Mouse (Mus musculus) adrenal gland (tissue): Measurements from ENCODE around the gene Gm30083.

Experiments used
- intact Hi-C: fragments of 180-260 bp; cut with DNase I; formaldehyde crosslinking; loops from one replicate; pipeline ENCODE4 v1.15.1; 2025

The Gm30083 gene

DNA sequence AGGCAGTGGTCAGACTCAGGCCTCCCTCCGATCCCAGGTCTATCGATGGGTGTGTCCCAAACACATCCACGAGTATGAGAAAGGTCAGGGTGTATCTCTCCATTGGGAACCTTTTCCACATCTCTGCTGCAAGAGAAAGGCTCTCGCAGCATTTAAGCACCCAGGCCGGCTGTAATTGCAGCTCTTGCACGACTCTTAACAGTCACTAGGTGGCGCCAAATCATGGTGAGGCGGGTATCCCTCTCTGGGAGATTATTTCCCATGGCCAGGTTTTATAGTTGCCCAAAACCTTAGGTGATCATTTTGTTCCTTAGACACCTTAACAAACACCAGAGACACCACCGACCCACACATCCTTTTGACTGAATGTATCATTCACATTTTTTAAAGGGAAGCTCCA is 55.6 kb downstream of the Gm30083 start:
- intact Hi-C loops = loop anchor here (10.0 kb wide), 1 partner anchor 145 kb away; the partner anchor contains the start of gene A630023A22Rik

DNA sequence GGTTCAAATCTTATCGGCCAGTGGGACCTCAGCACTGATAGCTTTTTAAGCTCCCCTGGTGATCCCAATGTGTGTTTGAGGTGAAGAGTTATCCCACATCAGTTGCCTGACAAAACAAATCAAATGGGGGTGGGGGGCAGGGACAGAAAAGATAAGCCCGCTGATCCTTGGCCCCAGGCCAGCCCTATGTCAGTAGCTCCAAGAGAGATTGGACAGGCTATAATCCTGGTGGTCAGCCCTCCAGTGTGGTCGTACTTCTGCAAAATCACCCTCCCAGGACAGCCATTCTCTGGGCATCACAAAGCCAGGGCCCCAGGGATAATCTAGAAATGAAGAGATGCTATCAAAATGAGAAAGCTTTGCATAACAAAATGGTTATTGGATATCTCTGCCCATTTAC is 56.1 kb downstream of the Gm30083 start:
- intact Hi-C loops = loop anchor here (10.0 kb wide), 1 partner anchor 146 kb away; the partner anchor contains the start of gene A630023A22Rik

DNA sequence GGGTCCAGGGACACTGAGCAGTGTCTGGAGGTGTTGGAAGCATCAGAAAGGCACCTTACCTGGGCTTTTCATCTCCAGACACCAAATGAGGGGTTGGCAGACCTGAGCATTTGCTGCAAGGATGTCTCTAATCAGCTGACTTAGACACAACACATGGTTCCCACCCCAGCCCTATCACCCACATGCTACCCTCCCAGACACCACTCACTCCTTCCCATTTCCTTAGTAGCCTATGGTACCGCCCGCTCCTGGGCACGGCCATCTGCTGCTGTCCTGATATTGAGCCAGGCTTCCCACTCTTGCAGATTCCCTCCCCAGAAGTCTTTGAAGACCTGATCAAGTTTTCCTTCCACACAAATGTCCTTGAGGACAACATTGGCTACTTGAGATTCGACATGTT is 56.8 kb downstream of the Gm30083 start:
- intact Hi-C loops = loop anchor here (10.0 kb wide), 1 partner anchor 147 kb away; the partner anchor contains the start of gene A630023A22Rik

DNA sequence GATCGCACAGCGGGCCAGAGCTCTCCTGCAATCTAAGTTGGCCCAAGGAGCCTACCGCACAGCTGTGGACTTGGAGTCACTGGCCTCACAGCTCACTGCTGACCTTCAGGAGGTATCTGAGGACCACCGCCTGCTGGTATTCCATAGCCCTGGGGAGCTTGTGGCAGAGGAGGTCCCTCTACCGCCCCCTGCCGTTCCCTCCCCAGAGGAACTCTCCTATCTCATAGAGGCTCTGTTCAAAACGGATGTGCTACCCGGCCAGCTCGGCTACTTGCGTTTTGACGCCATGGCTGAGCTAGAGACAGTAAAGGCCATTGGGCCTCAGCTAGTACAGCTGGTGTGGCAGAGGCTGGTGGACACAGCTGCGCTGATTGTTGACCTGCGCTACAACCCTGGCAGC is 58.9 kb downstream of the Gm30083 start:
- intact Hi-C loops = loop anchor here (10.0 kb wide), 1 partner anchor 149 kb away; the partner anchor contains the start of gene A630023A22Rik

DNA sequence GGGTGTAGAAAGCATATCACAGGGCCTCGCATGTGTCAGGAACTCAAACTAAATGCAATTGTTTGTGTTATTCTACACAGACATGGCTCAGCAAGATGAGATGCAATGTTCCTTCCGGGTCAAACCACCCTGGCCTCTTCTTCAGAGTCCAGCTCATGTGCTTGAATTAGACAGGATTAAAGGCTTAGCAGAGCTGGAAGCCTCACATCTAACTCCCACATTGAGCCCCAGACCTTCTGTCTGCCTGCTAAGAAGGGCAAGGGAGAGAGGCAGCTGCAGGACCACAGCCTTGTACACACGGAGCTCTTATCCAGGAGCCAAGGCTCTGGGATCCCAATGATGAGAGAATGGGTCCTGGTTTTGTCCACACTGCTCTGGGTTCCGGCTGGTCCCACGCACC is 61.2 kb downstream of the Gm30083 start, which contains the start of gene Rbp3:
Gene Rbp3, plus strand, starts transcription at position 243 of the 400 bp plus-strand sequence.
- intact Hi-C loops = loop anchor here (10.0 kb wide), 1 partner anchor 151 kb away; the partner anchor contains the start of gene A630023A22Rik

DNA sequence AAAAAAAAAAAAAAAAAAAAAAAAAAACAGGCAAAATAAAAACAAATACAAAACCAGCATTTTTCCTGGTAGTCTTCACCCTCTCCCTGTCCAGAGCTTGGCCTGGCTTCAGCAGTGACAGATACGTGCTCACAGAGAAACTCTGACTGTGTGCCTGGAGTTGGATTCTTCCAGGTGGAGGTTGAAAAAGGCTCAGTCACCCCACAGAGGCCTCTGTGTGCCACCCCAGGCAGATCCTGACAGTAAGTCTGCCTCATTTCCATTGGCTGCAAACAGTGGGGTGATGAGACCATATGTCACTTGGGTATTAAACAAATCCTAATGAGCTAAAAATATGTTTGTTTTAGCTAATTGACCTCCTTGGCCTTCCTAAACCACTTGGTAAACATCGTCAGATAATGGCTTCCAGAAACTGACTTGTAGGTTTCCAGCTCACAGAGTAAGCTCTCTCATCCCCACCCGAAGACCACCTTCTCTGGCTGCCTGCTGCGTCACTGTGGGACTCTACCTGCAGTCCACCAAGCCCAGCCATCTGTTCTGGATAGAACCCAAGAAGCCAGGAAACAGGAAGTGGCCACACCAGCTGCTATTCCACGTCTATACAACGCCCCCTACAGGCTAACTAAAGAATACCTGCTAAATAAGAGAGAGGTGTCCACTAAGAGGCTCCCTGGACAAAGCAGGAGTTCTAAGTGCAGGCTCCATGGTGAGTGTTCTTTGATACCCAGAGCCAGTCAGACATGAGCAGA is 62.6 kb downstream of the Gm30083 start:
- intact Hi-C loops = loop anchor here (10.0 kb wide), 1 partner anchor 152 kb away; the partner anchor contains the start of gene A630023A22Rik

DNA sequence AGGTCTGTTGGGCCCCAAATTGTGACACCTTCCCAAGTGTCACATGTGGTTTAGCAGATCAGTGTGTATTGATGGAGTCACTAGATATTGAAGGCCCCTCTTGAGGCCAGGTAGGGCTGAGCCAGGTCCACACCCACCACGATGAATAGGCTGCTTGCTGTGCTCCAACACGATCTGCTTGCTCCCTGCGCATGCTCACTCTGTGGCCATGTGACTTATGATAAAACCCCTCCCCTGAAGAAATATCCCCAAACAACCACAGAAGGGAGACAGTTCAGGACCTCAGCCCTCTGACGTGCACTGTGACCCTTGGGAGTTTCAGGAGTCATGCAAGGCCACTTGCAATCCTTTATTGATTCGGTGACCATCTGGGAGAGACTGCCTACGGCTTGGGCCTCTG is 68.9 kb downstream of the Gm30083 start:
- intact Hi-C loops = no loop called here

DNA sequence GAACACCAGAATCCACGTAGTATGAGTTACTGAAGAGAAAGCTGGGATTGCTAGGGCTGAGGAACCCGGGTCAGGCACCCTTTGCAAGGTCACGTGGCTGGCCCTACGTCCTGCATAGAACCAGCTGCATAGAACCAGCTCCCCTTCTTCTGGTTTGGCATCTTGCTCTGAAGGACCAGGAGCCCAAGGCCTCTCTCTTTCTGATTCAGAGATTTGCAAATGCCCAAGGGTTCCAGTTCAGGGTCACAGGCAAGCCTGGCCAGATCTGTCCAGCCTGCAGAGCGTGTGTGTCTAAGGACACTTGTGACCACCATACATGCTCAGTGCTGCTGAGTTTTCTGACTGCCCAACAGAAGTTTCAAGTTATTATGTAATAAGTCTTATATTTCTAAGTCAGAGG is 72.8 kb downstream of the Gm30083 start:
- intact Hi-C loops = no loop called here

DNA sequence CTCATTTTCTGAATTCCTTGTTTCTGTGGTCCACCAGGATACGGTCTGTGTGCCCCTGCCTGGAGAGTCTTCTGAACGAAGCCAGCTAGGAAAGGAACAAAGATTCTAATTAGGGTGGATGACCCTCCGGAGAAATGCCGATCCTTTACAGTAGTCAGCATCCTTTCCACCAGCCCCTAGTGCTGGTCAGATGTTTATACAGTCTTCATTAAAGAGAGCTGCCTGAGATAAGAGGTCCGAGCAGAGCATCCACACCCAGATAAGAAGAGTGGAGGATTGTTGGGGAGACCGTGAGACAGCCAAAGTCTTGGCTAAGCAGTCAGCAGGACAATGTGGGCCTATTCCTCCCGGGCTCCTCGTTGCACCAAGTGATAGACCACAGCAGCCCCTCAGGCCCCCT is 74.2 kb downstream of the Gm30083 start, which contains the start of gene Gdf2:
Gene Gdf2, plus strand, starts transcription at position 301 of the 400 bp plus-strand sequence.
- intact Hi-C loops = no loop called here

DNA sequence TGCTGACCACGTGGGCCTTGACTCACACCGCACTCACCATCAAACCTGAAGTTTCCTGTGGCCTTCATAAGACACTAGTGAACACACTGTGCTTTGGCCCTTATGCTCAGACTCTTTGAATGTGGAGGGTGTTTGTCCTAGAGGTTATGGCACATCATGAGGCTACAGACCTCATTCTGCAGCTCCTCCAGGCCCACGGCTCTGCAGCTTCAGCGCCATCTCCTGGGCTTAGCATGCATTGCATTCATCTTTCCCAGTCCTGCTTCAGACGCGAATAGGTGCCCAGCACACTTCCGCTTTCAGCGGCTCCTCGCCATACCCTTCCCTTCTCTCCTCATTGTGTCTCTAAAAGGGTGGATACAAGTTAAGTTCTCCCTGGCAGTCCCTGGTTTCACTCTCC is 75.9 kb downstream of the Gm30083 start:
- intact Hi-C loops = loop anchor here (2.0 kb wide), 1 partner anchor 244 kb away; no protein-coding TSS in a partner anchor
